Mouse (Mus musculus) lung, adult 18-20 months (tissue): Measurements from ENCODE around the gene Armc9.

Source experiments
- DNase-seq, 2 experiments: peaks; one replicate each; pipeline ENCODE4 v3.0.0; 2022; ENCODE audit warnings: mixed read lengths in 2 of 2

Armc9 gene

GRCm38 (mm10) chr1:86229184-86229829 is 74.7 kb downstream of the Armc9 start:
- DNase-seq, result peak in 1 of 2 experiments; percentile 19

GRCm38 (mm10) chr1:86232631-86233030 is 78.1 kb downstream of the Armc9 start:
- no peak for DNase-seq

- peak in 1 of 2 experiments; percentile 29 for DNase-seq
These were observed 79.2 kb downstream of the Armc9 start for GRCm38 (mm10) chr1:86233808-86234207.

GRCm38 (mm10) chr1:86235118-86235517 is 80.5 kb downstream of the Armc9 start:
- no peak for DNase-seq

GRCm38 (mm10) chr1:86236442-86236841 is 81.9 kb downstream of the Armc9 start:
- DNase-seq, result no peak

GRCm38 (mm10) chr1:86239010-86239409 is 84.4 kb downstream of the Armc9 start:
- peak; percentile 29 to 48 for DNase-seq

GRCm38 (mm10) chr1:86239871-86240270 is 85.3 kb downstream of the Armc9 start:
- DNase-seq, result no peak

GRCm38 (mm10) chr1:86240959-86241358 is 86.4 kb downstream of the Armc9 start:
- no peak for DNase-seq

GRCm38 (mm10) chr1:86243490-86243889 is 88.9 kb downstream of the Armc9 start:
- DNase-seq, result no peak

- no peak for DNase-seq
These were observed 90.9 kb downstream of the Armc9 start for GRCm38 (mm10) chr1:86245301-86246085.

- no peak for DNase-seq
These were observed 98.8 kb downstream of the Armc9 start for GRCm38 (mm10) chr1:86253410-86253809.

- no peak for DNase-seq
These were observed 101.7 kb downstream of the Armc9 start for GRCm38 (mm10) chr1:86256311-86256710.

- no peak for DNase-seq
These were observed 102.6 kb downstream of the Armc9 start for GRCm38 (mm10) chr1:86257228-86257627.

GRCm38 (mm10) chr1:86258171-86258824 is 103.7 kb downstream of the Armc9 start:
- DNase-seq, result no peak

GRCm38 (mm10) chr1:86263564-86264339 is 109.2 kb downstream of the Armc9 start:
- peak in 1 of 2 experiments; percentile 21 for DNase-seq

- DNase-seq, result no peak
These were observed 110.5 kb downstream of the Armc9 start for GRCm38 (mm10) chr1:86265060-86265459.

GRCm38 (mm10) chr1:86268492-86269189 is 114.1 kb downstream of the Armc9 start:
- DNase-seq, result no peak

- no peak for DNase-seq
These were observed 114.6 kb downstream of the Armc9 start for GRCm38 (mm10) chr1:86269190-86269508.

GRCm38 (mm10) chr1:86271707-86272106 is 117.1 kb downstream of the Armc9 start:
- DNase-seq, result no peak

- peak in 1 of 2 experiments; percentile 31 for DNase-seq
These were observed 122.5 kb downstream of the Armc9 start for GRCm38 (mm10) chr1:86277055-86277454.

GRCm38 (mm10) chr1:86281781-86282536 is 127.4 kb downstream of the Armc9 start:
- DNase-seq, result no peak

- DNase-seq, result no peak
These were observed 129.5 kb downstream of the Armc9 start for GRCm38 (mm10) chr1:86284101-86284500.
